10 mouse cellular contexts compared by ENCODE assay signal in genomic region chr4:137887337-137887992, GRCm38 (mm10).
"Had no signal": no experiment of that assay in that cellular context is flagged by ENCODE, and none has a peak within 500 bp of the region (broad histone marks: within the 10 kb centered on the region; RNA-seq: fewer than 3 reads in every experiment).

No protein-coding gene starts in this region.

- ATAC-seq: midbrain, embryonic 15.5 days had no signal

- H3K27ac ChIP-seq: kidney, embryonic 15.5 days; limb, embryonic 13.5 days; midbrain, embryonic 15.5 days; neural tube, embryonic 12.5 days had no signal

- H3K9me3 ChIP-seq: kidney, embryonic 15.5 days; limb, embryonic 13.5 days; midbrain, embryonic 15.5 days; neural tube, embryonic 12.5 days had no signal

- H3K4me3 ChIP-seq: kidney, embryonic 15.5 days; limb, embryonic 13.5 days; midbrain, embryonic 15.5 days; neural tube, embryonic 12.5 days had no signal

- H3K4me2 ChIP-seq: kidney, embryonic 15.5 days; limb, embryonic 13.5 days; midbrain, embryonic 15.5 days; neural tube, embryonic 12.5 days had no signal

- H3K9ac ChIP-seq: kidney, embryonic 15.5 days; limb, embryonic 13.5 days; midbrain, embryonic 15.5 days; neural tube, embryonic 12.5 days had no signal

- H3K36me3 ChIP-seq: kidney, embryonic 15.5 days; limb, embryonic 13.5 days; midbrain, embryonic 15.5 days; neural tube, embryonic 12.5 days had no signal

- H3K27me3 ChIP-seq: kidney, embryonic 15.5 days; limb, embryonic 13.5 days; midbrain, embryonic 15.5 days; neural tube, embryonic 12.5 days had no signal

- DNase-seq: kidney, adult 2 months; kidney, postnatal 14 days; left cerebral cortex, postnatal 4 days; spleen, adult 18-20 months; thymus, adult 18-20 months; thymus, postnatal 14 days had no signal
